ENCODE assay signal across 11 mouse cellular contexts in genomic region chr8:11701033-11701362, GRCm38 (mm10). TPM values are rescaled to one million over a fixed set of nuclear protein-coding genes. Genes with fewer than 3 reads are reported as not detected.
DNase-seq lines count a peak whose midpoint lies in the region; ATAC-seq and TF ChIP-seq lines count a peak whose summit lies in the region.
"Had no signal": no experiment of that assay in that cellular context is flagged by ENCODE, and none has a peak within 500 bp of the region (broad histone marks: within the 10 kb centered on the region; RNA-seq: fewer than 3 reads in every experiment).

Gene 1700016D06Rik, minus strand, starts transcription at chr8:11701063.

- peak within 1 kb of the TSS; percentile 36; the same call in 1 of the 2 replicates for H3K9ac ChIP-seq in forebrain, embryonic 12.5 days
- no peak within 1 kb of the TSS for H3K9ac ChIP-seq in limb, embryonic 11.5 days (ENCODE audit: low read length)
- peak within 1 kb of the TSS; percentile 58 for H3K9ac ChIP-seq in neural tube, embryonic 13.5 days

- no peak for TF ChIP-seq CTCF in layer of hippocampus, adult 2 months (conservative IDR thresholded peaks at IDR 0.05)
- TF ChIP-seq CTCF in kidney, adult 2 months (conservative IDR thresholded peaks at IDR 0.05; ENCODE audit: insufficient read depth, insufficient read length, low read depth, low read length): no peak

- H3K4me2 ChIP-seq in forebrain, embryonic 12.5 days: peak within 1 kb of the TSS; percentile 47
- peak within 1 kb of the TSS; percentile 30; the same call in 1 of the 2 replicates for H3K4me2 ChIP-seq in limb, embryonic 11.5 days (ENCODE audit: low read depth, severe bottlenecking)
- peak within 1 kb of the TSS; percentile 53 for H3K4me2 ChIP-seq in neural tube, embryonic 13.5 days

- ATAC-seq in forebrain, embryonic 12.5 days (ENCODE audit: low FRiP score): no peak
- ATAC-seq in limb, embryonic 11.5 days (ENCODE audit: insufficient number of reproducible peaks, low FRiP score, low TSS enrichment, low read depth): no peak
- no peak for ATAC-seq in neural tube, embryonic 13.5 days (ENCODE audit: low read depth)

- no peaks in the 10 kb centered on the region for H3K9me3 ChIP-seq in forebrain, embryonic 12.5 days
- H3K9me3 ChIP-seq in limb, embryonic 11.5 days (ENCODE audit: control insufficient read depth, low read length): no peaks in the 10 kb centered on the region
- no peaks in the 10 kb centered on the region for H3K9me3 ChIP-seq in neural tube, embryonic 13.5 days

- no peaks in the 10 kb centered on the region for H3K36me3 ChIP-seq in forebrain, embryonic 12.5 days (replicated peaks)
- H3K36me3 ChIP-seq in limb, embryonic 11.5 days (ENCODE audit: control insufficient read depth, insufficient read depth, low read length): no peaks in the 10 kb centered on the region
- no peaks in the 10 kb centered on the region for H3K36me3 ChIP-seq in neural tube, embryonic 13.5 days
- H3K36me3 ChIP-seq in kidney, adult 2 months (ENCODE audit: control insufficient read depth, insufficient read depth, low read length): no peaks in the 10 kb centered on the region

- no peak within 1 kb of the TSS for H3K27ac ChIP-seq in layer of hippocampus, adult 2 months
- H3K27ac ChIP-seq in forebrain, embryonic 12.5 days: no peak within 1 kb of the TSS
- H3K27ac ChIP-seq in limb, embryonic 11.5 days (replicated peaks; ENCODE audit: low read depth, low read length): no peak within 1 kb of the TSS
- no peak within 1 kb of the TSS for H3K27ac ChIP-seq in neural tube, embryonic 13.5 days (replicated peaks)
- H3K27ac ChIP-seq in kidney, adult 2 months (ENCODE audit: insufficient read depth, low read depth, low read length): no peak within 1 kb of the TSS

- H3K4me3 ChIP-seq in layer of hippocampus, adult 2 months: peak within 1 kb of the TSS; percentile 24; the same call in 1 of the 2 replicates
- peak within 1 kb of the TSS; percentile 16 for H3K4me3 ChIP-seq in forebrain, embryonic 12.5 days (replicated peaks)
- no peak within 1 kb of the TSS for H3K4me3 ChIP-seq in limb, embryonic 11.5 days (ENCODE audit: low read depth, low read length)
- H3K4me3 ChIP-seq in neural tube, embryonic 13.5 days: peak within 1 kb of the TSS; percentile 22
- H3K4me3 ChIP-seq in kidney, adult 2 months (ENCODE audit: insufficient read depth, low read depth, low read length): no peak within 1 kb of the TSS

- peaks cover 6% of the 10 kb centered on the region for H3K4me1 ChIP-seq in forebrain, embryonic 12.5 days
- H3K4me1 ChIP-seq in limb, embryonic 11.5 days (ENCODE audit: control insufficient read depth, insufficient read depth, low read length): no peaks in the 10 kb centered on the region
- H3K4me1 ChIP-seq in neural tube, embryonic 13.5 days (replicated peaks): peaks cover 5% of the 10 kb centered on the region
- peaks cover 10% of the 10 kb centered on the region; the same call in 1 of the 2 replicates for H3K4me1 ChIP-seq in kidney, adult 2 months (ENCODE audit: control insufficient read depth, insufficient read depth, low read length)

- no peak for TF ChIP-seq POLR2A in kidney, adult 2 months (IDR thresholded peaks at IDR 0.05; ENCODE audit: low read depth, low read length)

- peaks cover 15% of the 10 kb centered on the region for H3K27me3 ChIP-seq in forebrain, embryonic 12.5 days
- no peaks in the 10 kb centered on the region for H3K27me3 ChIP-seq in limb, embryonic 11.5 days (ENCODE audit: control insufficient read depth, insufficient read depth, low read length)
- H3K27me3 ChIP-seq in neural tube, embryonic 13.5 days: peaks cover 5% of the 10 kb centered on the region; the same call in 1 of the 2 replicates
- H3K27me3 ChIP-seq in kidney, adult 2 months (replicated peaks; ENCODE audit: control insufficient read depth, insufficient read depth, low read length): no peaks in the 10 kb centered on the region
- H3K27me3 ChIP-seq: Patski had no signal

- WGBS in forebrain, embryonic 12.5 days: 72% methylated on average over 6 of the region's 6 CpGs
- WGBS in limb, embryonic 11.5 days: 67% methylated on average over 6 of the region's 6 CpGs
- 75% methylated on average over 6 of the region's 6 CpGs for WGBS in neural tube, embryonic 13.5 days
- 52% methylated on average over 6 of the region's 6 CpGs for WGBS in kidney, adult 2 months

- DNase-seq in layer of hippocampus, adult 2 months (ENCODE audit: low spot score in 2 of 2): no peak
- no peak for DNase-seq in layer of hippocampus, adult 9-11 months
- DNase-seq in limb, embryonic 11.5 days (ENCODE audit: low spot score): no peak
- DNase-seq in frontal cortex, adult 2 months (ENCODE audit: extremely low spot score in 1 of 2, low spot score in 1 of 2): no peak
- no peak for DNase-seq in layer of hippocampus, postnatal 10 days (ENCODE audit: low spot score in 2 of 2)
- DNase-seq in kidney, adult 2 months: no peak

RNA-seq across cellular contexts. Expression of gene 1700016D06Rik, which starts in this region (rescaled TPM):
- total RNA-seq in layer of hippocampus, adult 2 months (2021): not detected
- polyA plus RNA-seq in forebrain, embryonic 12.5 days (2016; fragmentation: Nextera tagmentation; extraction: Ambion mirVana): not detected in 2 replicates
- polyA plus RNA-seq in limb, embryonic 11.5 days (2014; fragmentation: Nextera tagmentation; extraction: Ambion mirVana): not detected in 2 replicates
- not detected in 2 replicates for polyA plus RNA-seq in neural tube, embryonic 13.5 days (2015; fragmentation: Nextera tagmentation; extraction: Ambion mirVana)
- not detected in 2 replicates for polyA plus RNA-seq in frontal cortex, adult 2 months (2012; rRNA removed)
- total RNA-seq in layer of hippocampus, postnatal 10 days (2021): not detected
- polyA plus RNA-seq in kidney, adult 2 months (2012; rRNA removed): not detected in 2 replicates
- total RNA-seq: hematopoietic stem cell, adult 5-6 weeks had no signal
- polyA plus RNA-seq: lung, adult 2 months; Patski had no signal

Comparison
In these comparisons a context has a peak if more than half of its experiments do, and no peak if none do; other contexts are left out.
1. H3K4me3 ChIP-seq: peak in layer of hippocampus, adult 2 months (single experiment), forebrain, embryonic 12.5 days (single experiment) and neural tube, embryonic 13.5 days (single experiment); none in limb, embryonic 11.5 days (single experiment) and kidney, adult 2 months (single experiment).
2. Peak in every context shown above with its lines, with median percentiles within 50 percentile points of each other: H3K4me2 ChIP-seq.